Mouse (Mus musculus) kidney, adult 2 months (tissue): ENCODE data around the gene Gm10097.

Experiments used
- CTCF ChIP-seq: fragments of 200-500 bp; conservative IDR thresholded peaks from 2 replicates; pipeline ENCODE4 v1.5.1; 2011; ENCODE audit warnings: low read depth, mild to moderate bottlenecking, control low read depth, low read length, moderate library complexity, mixed read lengths; ENCODE audit not compliant: insufficient read depth, insufficient read length
- POLR2A ChIP-seq: fragments of 200-500 bp; IDR thresholded peaks from one replicate; pipeline ENCODE4 v1.6.1; 2011; ENCODE audit warnings: low read depth, low read length, control low read depth

DNA sequence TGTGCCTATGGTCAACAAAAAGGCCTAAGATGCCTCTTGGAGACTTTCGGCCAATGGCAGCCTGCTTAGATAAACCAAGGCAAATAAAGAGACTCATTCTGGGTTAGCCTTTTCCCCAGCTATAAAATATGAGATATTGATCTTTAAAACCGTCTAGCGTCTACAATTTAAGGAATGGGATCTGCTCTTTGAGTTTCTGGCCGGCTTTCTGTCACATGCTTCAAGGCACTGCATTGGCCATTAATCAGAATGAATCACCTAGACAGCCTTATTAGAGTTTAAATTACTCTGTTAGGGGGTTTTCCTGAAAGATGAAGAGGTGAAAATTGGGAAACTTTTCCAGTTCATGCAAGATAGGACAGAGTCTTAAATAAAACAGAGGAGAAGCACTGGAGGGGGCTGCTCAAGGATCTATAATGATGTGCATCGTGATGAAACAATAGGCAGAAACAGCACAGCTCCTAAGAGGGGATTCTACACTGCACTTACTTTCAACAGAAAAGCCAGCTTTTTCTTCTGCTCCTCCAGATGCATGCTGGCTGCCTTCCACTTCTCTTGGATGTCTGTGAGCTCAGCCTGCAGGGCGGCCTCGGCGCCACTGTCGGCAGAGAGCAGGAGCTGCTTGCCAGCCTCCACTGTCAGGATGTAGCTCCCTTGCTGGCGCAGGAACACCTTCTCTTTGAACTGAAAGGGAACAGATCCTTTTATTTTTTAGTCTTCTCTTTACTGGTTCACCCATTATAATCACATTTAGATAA lies 28.2 kb downstream of the Gm10097 start:
- TF ChIP-seq CTCF: no peak
- no peak for TF ChIP-seq POLR2A
